8 mouse cellular contexts compared by ENCODE assay signal in genomic region chr14:40968051-40968450, GRCm38 (mm10). TPM values are rescaled to one million over a fixed set of nuclear protein-coding genes. Genes with fewer than 3 reads are reported as not detected.
DNase-seq lines count a peak whose midpoint lies in the region; ATAC-seq and TF ChIP-seq lines count a peak whose summit lies in the region.
"Had no signal": no experiment of that assay in that cellular context is flagged by ENCODE, and none has a peak within 500 bp of the region (broad histone marks: within the 10 kb centered on the region; RNA-seq: fewer than 3 reads in every experiment).

No protein-coding gene starts in this region.

- no peaks in the 10 kb centered on the region for H3K9me3 ChIP-seq in forebrain, embryonic 15.5 days
- H3K9me3 ChIP-seq in limb, embryonic 10.5 days (replicated peaks) = no peaks in the 10 kb centered on the region
- H3K9me3 ChIP-seq in neural tube, embryonic 13.5 days = no peaks in the 10 kb centered on the region

- no peak overlapping the region for H3K4me3 ChIP-seq in layer of hippocampus, adult 2 months
- H3K4me3 ChIP-seq in forebrain, embryonic 15.5 days = peak overlapping the region; percentile 99; the same call in 1 of the 2 replicates
- H3K4me3 ChIP-seq in limb, embryonic 10.5 days = peak overlapping the region; percentile 85; the same call in 1 of the 2 replicates
- peak overlapping the region; percentile 93; the same call in 1 of the 2 replicates for H3K4me3 ChIP-seq in neural tube, embryonic 13.5 days

- DNase-seq in layer of hippocampus, adult 2 months (ENCODE audit: low spot score in 2 of 2) = no peak
- DNase-seq in layer of hippocampus, adult 11-12 months (ENCODE audit: low spot score) = no peak
- no peak for DNase-seq in limb, embryonic 10.5 days (ENCODE audit: low spot score)
- DNase-seq in right cerebral cortex, adult 18-20 months = no peak
- no peak for DNase-seq in right cerebral cortex, postnatal 4 days
- DNase-seq: cerebellum, postnatal 10 days had no signal

- H3K36me3 ChIP-seq in forebrain, embryonic 15.5 days = no peaks in the 10 kb centered on the region
- 0 out of 2 replicates have a peak, but pooled peaks cover under 1% of the 10 kb centered on the region for H3K36me3 ChIP-seq in limb, embryonic 10.5 days
- no peaks in the 10 kb centered on the region for H3K36me3 ChIP-seq in neural tube, embryonic 13.5 days

- H3K27me3 ChIP-seq in forebrain, embryonic 15.5 days = peaks cover 3% of the 10 kb centered on the region; the same call in 1 of the 2 replicates
- peaks cover 6% of the 10 kb centered on the region; the same call in 1 of the 2 replicates for H3K27me3 ChIP-seq in limb, embryonic 10.5 days (ENCODE audit: low read depth, poor library complexity, severe bottlenecking)
- H3K27me3 ChIP-seq in neural tube, embryonic 13.5 days = no peaks in the 10 kb centered on the region

- H3K4me2 ChIP-seq in forebrain, embryonic 15.5 days (replicated peaks) = peak overlapping the region; percentile 78; the same call in 1 of the 2 replicates
- H3K4me2 ChIP-seq in neural tube, embryonic 13.5 days = peak overlapping the region; percentile 81

- WGBS in forebrain, embryonic 15.5 days = 85% methylated on average over 2 of the region's 2 CpGs
- WGBS in limb, embryonic 10.5 days = 64% methylated on average over 2 of the region's 2 CpGs
- 74% methylated on average over 2 of the region's 2 CpGs for WGBS in neural tube, embryonic 13.5 days

- H3K9ac ChIP-seq in forebrain, embryonic 15.5 days (replicated peaks) = no peak overlapping the region
- H3K9ac ChIP-seq in neural tube, embryonic 13.5 days = peak overlapping the region; percentile 74; the same call in 1 of the 2 replicates

- peaks cover 27% of the 10 kb centered on the region for H3K4me1 ChIP-seq in forebrain, embryonic 15.5 days
- peaks cover 30% of the 10 kb centered on the region for H3K4me1 ChIP-seq in limb, embryonic 10.5 days
- H3K4me1 ChIP-seq in neural tube, embryonic 13.5 days (replicated peaks) = peaks cover 38% of the 10 kb centered on the region

- no peak for ATAC-seq in forebrain, embryonic 15.5 days (replicated peaks)
- ATAC-seq in neural tube, embryonic 13.5 days (ENCODE audit: low read depth) = no peak

- peak overlapping the region; percentile 83; the same call in 1 of the 2 replicates for H3K27ac ChIP-seq in layer of hippocampus, adult 2 months
- H3K27ac ChIP-seq in forebrain, embryonic 15.5 days (replicated peaks) = no peak overlapping the region; the same call in 1 of the 2 replicates
- H3K27ac ChIP-seq in limb, embryonic 10.5 days = no peak overlapping the region
- H3K27ac ChIP-seq in neural tube, embryonic 13.5 days (replicated peaks) = no peak overlapping the region

- TF ChIP-seq CTCF in layer of hippocampus, adult 2 months (conservative IDR thresholded peaks at IDR 0.05) = no peak

RNA-seq across cellular contexts. Expression of gene Tspan14, which starts 1.4 kb away (rescaled TPM):
- 10 to 100 TPM; 27.0 to 30.0 TPM for total RNA-seq in layer of hippocampus, adult 2 months (2021)
- polyA plus RNA-seq in forebrain, embryonic 15.5 days (2015; fragmentation: Nextera tagmentation; extraction: Ambion mirVana) = 97.5 and 98.3 TPM in 2 replicates
- 75.3 and 77.6 TPM in 2 replicates for polyA plus RNA-seq in limb, embryonic 10.5 days (2016; fragmentation: Nextera tagmentation; extraction: Ambion mirVana)
- polyA plus RNA-seq in neural tube, embryonic 13.5 days (2015; fragmentation: Nextera tagmentation; extraction: Ambion mirVana) = 78.5 and 87.4 TPM in 2 replicates

RNA-seq across cellular contexts. Expression of gene Fam213a, which starts 45.5 kb away (rescaled TPM):
- total RNA-seq in layer of hippocampus, adult 2 months (2021) = 100 to 1,000 TPM; 154 to 159 TPM
- 75.1 and 76.2 TPM in 2 replicates for polyA plus RNA-seq in forebrain, embryonic 15.5 days (2015; fragmentation: Nextera tagmentation; extraction: Ambion mirVana)
- polyA plus RNA-seq in limb, embryonic 10.5 days (2016; fragmentation: Nextera tagmentation; extraction: Ambion mirVana) = 27.5 and 37.0 TPM in 2 replicates
- polyA plus RNA-seq in neural tube, embryonic 13.5 days (2015; fragmentation: Nextera tagmentation; extraction: Ambion mirVana) = 69.1 and 73.4 TPM in 2 replicates
